Mouse (Mus musculus) T-cell, adult 2 months (primary cell): ENCODE results near the gene Olfr493.

Source experiments
- DNase-seq: peaks from one replicate; pipeline ENCODE4 v3.0.0; 2022; ENCODE audit warnings: low spot score

Olfr493 gene

DNA sequence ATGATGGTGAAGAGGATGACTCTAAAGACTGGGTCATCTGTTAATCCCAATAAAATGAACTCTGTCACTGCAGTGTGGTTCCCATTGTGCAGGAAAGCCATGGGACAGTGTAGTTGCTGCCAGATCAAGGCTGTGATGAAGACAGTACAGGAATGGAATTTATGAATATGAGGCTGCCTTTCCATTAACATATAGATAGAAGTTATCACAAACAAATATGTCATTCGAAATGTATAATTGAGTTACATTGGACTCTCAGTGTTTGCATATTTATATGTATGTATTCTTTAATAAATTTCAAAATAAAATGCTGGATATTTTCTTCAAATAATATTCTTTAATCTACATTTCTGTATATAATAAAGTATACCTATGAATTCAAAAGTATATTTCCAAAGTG lies at the start of gene Olfr493:
TSS of gene Olfr493 (minus strand) at position 101 of the 400 bp plus-strand sequence.
- DNase-seq = no peak

- DNase-seq = no peak
These were observed 46.1 kb upstream of the Olfr493 start, which contains the start of gene Olfr495 for GRCm38 (mm10) chr7:108392867-108393266. TSS of gene Olfr495 (plus strand) at chr7:108393167.

DNA sequence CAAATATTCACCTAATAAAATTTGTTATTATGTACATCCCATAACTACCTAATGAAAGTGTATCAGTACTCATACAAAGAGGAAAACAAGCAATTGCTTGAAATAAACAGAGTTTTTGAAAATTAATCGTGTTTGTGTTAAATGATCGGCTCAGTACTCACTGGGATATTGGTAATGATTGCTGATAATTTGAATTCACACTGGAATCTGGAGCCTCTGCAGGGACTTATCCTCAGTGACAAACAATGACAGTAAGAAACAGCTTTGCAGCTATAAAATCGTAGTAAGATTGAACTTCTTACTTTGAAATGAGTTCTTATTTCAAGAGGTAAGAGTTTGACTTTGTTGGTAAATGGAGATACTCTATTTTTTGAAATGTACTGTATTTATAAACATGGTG lies 18.3 kb upstream of the Olfr493 start, which contains the start of gene Olfr494:
TSS of gene Olfr494 (plus strand) at position 301 of the 400 bp plus-strand sequence.
- no peak for DNase-seq

GRCm38 (mm10) chr7:108323574-108323973 lies 23.2 kb downstream of the Olfr493 start, which contains the start of gene Olfr492:
TSS of gene Olfr492 (minus strand) at chr7:108323674.
- DNase-seq = no peak

GRCm38 (mm10) chr7:108313151-108313550 lies 33.6 kb downstream of the Olfr493 start, which contains the start of gene Olfr491:
TSS of gene Olfr491 (plus strand) at chr7:108313451.
- DNase-seq = no peak
